Mouse (Mus musculus) stomach, postnatal 0 days (tissue): ENCODE results near the gene Krt81. TPM values are rescaled to one million over a fixed set of nuclear protein-coding genes. Genes with fewer than 3 reads are reported as not detected.

Source experiments
- ATAC-seq: fragments of 200-750 bp; cut with Nextera tagmentation; 2 replicates; pipeline ENCODE4 v1.8.0; 2017; ENCODE audit not compliant: low FRiP score, low TSS enrichment
- DNase-seq: peaks from one replicate; pipeline ENCODE4 v3.0.0-alpha.2; 2016; ENCODE audit warnings: low spot score
- H3K27ac ChIP-seq: fragments of 300-500 bp; sonication (generic); replicated peaks from 2 replicates; pipeline ENCODE4 v1.5.1; 2014; ENCODE audit warnings: mild to moderate bottlenecking, control low read depth
- H3K27me3 ChIP-seq: fragments of 300-500 bp; sonication (generic); 2 replicates; pipeline ENCODE4 v1.6.1; 2014; ENCODE audit warnings: low read length; ENCODE audit not compliant: control insufficient read depth, insufficient read depth
- H3K36me3 ChIP-seq: fragments of 300-500 bp; sonication (generic); 2 replicates; pipeline ENCODE4 v1.6.1; 2014; ENCODE audit warnings: low read length, mixed read lengths; ENCODE audit not compliant: control insufficient read depth, insufficient read depth
- H3K4me1 ChIP-seq: fragments of 300-500 bp; sonication (generic); replicated peaks from 2 replicates; pipeline ENCODE4 v1.6.1; 2014; ENCODE audit warnings: antibody characterized with exemption; ENCODE audit not compliant: control insufficient read depth, insufficient read depth
- H3K4me2 ChIP-seq: fragments of 300-500 bp; sonication (generic); replicated peaks from 2 replicates; pipeline ENCODE4 v1.6.1; 2014; ENCODE audit warnings: low read depth, mild to moderate bottlenecking, control low read depth, moderate library complexity
- H3K4me3 ChIP-seq: fragments of 300-500 bp; sonication (generic); 2 replicates; pipeline ENCODE4 v1.5.1; 2014; ENCODE audit warnings: low read depth, low read length, control low read depth
- H3K9ac ChIP-seq: fragments of 300-500 bp; sonication (generic); 2 replicates; pipeline ENCODE4 v1.6.1; 2014; ENCODE audit warnings: mild to moderate bottlenecking, low read length, control low read depth, mixed read lengths
- H3K9me3 ChIP-seq: fragments of 300-500 bp; sonication (generic); 2 replicates; pipeline ENCODE4 v1.6.1; 2016; ENCODE audit warnings: low read length; ENCODE audit not compliant: control insufficient read depth
- CTCF ChIP-seq: IDR thresholded peaks from 2 replicates; pipeline ENCODE4 v1.5.1; 2016; ENCODE audit warnings: antibody characterized with exemption, low read depth, mild to moderate bottlenecking, moderate library complexity
- EP300 ChIP-seq: optimal IDR thresholded peaks from 2 replicates; pipeline ENCODE3; 2016; ENCODE audit warnings: antibody characterized with exemption
- WGBS: fragments of 180-500 bp; shearing (Covaris S2); extraction: QIAGEN DNeasy Blood & Tissue Kit; methylation state at CpG from one replicate; pipeline ENCODE4 v1.1.7; 2014; 5-methylcytosine and 5-hydroxymethylcytosine counted together
- polyA plus RNA-seq: library from polyadenylated mRNA; unstranded; fragments of >200 nt; fragmentation: Nextera tagmentation; extraction: Ambion mirVana; gene quantifications from 2 replicates; pipeline ENCODE4 v1.2.1, GENCODE M21; 2015

Gene Krt81
- polyA plus RNA-seq, 1 experiment from 2014 or later, result not detected

- Histone ChIP-seq H3K4me2 (no peak overlapping the region), H3K27me3 (no peaks in the 10 kb centered on the region), H3K4me3 (no peak overlapping the region), H3K4me1 (no peaks in the 10 kb centered on the region), H3K36me3 (no peaks in the 10 kb centered on the region), H3K9me3 (no peaks in the 10 kb centered on the region), H3K9ac (no peak overlapping the region), H3K27ac (no peak overlapping the region)
- no peak for DNase-seq
- no peak for ATAC-seq
- 95% methylated on average over 6 of the region's 6 CpGs for WGBS
- TF ChIP-seq EP300 (no peak), CTCF (no peak)
These were observed 30.2 kb upstream of the Krt81 start for GRCm38 (mm10) chr15:101493713-101494112.

GRCm38 (mm10) chr15:101492718-101493117 lies 29.2 kb upstream of the Krt81 start:
- TF ChIP-seq EP300 (no peak), CTCF (no peak)
- Histone ChIP-seq H3K36me3 (no peaks in the 10 kb centered on the region), H3K9ac (no peak overlapping the region), H3K4me3 (no peak overlapping the region), H3K4me1 (no peaks in the 10 kb centered on the region), H3K9me3 (no peaks in the 10 kb centered on the region), H3K27ac (no peak overlapping the region), H3K27me3 (no peaks in the 10 kb centered on the region), H3K4me2 (no peak overlapping the region)
- DNase-seq (no peak), ATAC-seq (0 out of 2 replicates have a peak, but pooled peaks have one; percentile 19)
- 40% methylated on average over 8 of the region's 8 CpGs for WGBS

GRCm38 (mm10) chr15:101491431-101491830 lies 27.9 kb upstream of the Krt81 start, which contains the start of gene Krt83:
Gene Krt83, minus strand, starts transcription at chr15:101491512.
- TF ChIP-seq EP300, result no peak
- no peak for TF ChIP-seq CTCF
- DNase-seq, result no peak
- ATAC-seq, result no peak
- no peak within 1 kb of the TSS for H3K4me3 ChIP-seq
- H3K9ac ChIP-seq, result no peak within 1 kb of the TSS
- no peaks in the 10 kb centered on the region for H3K36me3 ChIP-seq
- H3K4me1 ChIP-seq, result no peaks in the 10 kb centered on the region
- no peak within 1 kb of the TSS for H3K27ac ChIP-seq
- 75% methylated on average over 6 of the region's 6 CpGs for WGBS
- no peaks in the 10 kb centered on the region for H3K27me3 ChIP-seq
- no peak within 1 kb of the TSS for H3K4me2 ChIP-seq
- H3K9me3 ChIP-seq, result no peaks in the 10 kb centered on the region

- ATAC-seq, result no peak
- no peak for TF ChIP-seq EP300
- TF ChIP-seq CTCF, result no peak
- no peak for DNase-seq
- H3K4me3 ChIP-seq, result no peak overlapping the region
- no peak overlapping the region for H3K27ac ChIP-seq
- no peaks in the 10 kb centered on the region for H3K36me3 ChIP-seq
- no peak overlapping the region for H3K4me2 ChIP-seq
- H3K27me3 ChIP-seq, result no peaks in the 10 kb centered on the region
- 66% methylated on average over 11 of the region's 11 CpGs for WGBS
- no peaks in the 10 kb centered on the region for H3K9me3 ChIP-seq
- no peaks in the 10 kb centered on the region for H3K4me1 ChIP-seq
- no peak overlapping the region for H3K9ac ChIP-seq
These were observed 22.5 kb upstream of the Krt81 start for GRCm38 (mm10) chr15:101485911-101486635.

- Histone ChIP-seq H3K9me3 (no peaks in the 10 kb centered on the region), H3K9ac (no peak overlapping the region), H3K4me2 (no peak overlapping the region), H3K36me3 (no peaks in the 10 kb centered on the region), H3K4me1 (no peaks in the 10 kb centered on the region), H3K4me3 (no peak overlapping the region), H3K27ac (no peak overlapping the region), H3K27me3 (no peaks in the 10 kb centered on the region)
- DNase-seq (no peak), ATAC-seq (no peak)
- TF ChIP-seq CTCF (no peak), EP300 (no peak)
- WGBS, result 67% methylated on average over 1 of the region's 1 CpGs
These were observed 21.4 kb upstream of the Krt81 start for GRCm38 (mm10) chr15:101484939-101485338.

GRCm38 (mm10) chr15:101483646-101484045 lies 20.1 kb upstream of the Krt81 start:
- TF ChIP-seq CTCF (no peak), EP300 (no peak)
- Histone ChIP-seq H3K27ac (no peak overlapping the region), H3K9ac (no peak overlapping the region), H3K36me3 (no peaks in the 10 kb centered on the region), H3K27me3 (no peaks in the 10 kb centered on the region), H3K9me3 (no peaks in the 10 kb centered on the region), H3K4me3 (no peak overlapping the region), H3K4me2 (no peak overlapping the region), H3K4me1 (peaks cover 3% of the 10 kb centered on the region; the same call in 1 of the 2 replicates)
- ATAC-seq (no peak), DNase-seq (no peak)
- WGBS, result 70% methylated on average over 1 of the region's 1 CpGs
